Mouse (Mus musculus): ENCODE measurements at regions not wholly inside any gene's neighbourhood (a gene's known extent, or its start where the extent isn't known, plus 50 kb on each side); places are given as distances from the start of the nearest gene placed in this dataset.
"Not testable (repeated sequence)": the region's sequence is repeated elsewhere in the genome, so short reads cannot be mapped to it uniquely, and the experiment has no call there.

- DNase-seq (ENCODE audit: low spot score in 2 of 2): no peak
These were observed 51.4 kb upstream of the Dlx2 start for GRCm38 (mm10) chr2:71597956-71598355.

- peak in 1 of 2 experiments; percentile 15 for DNase-seq (ENCODE audit: low spot score in 2 of 2)
These were observed 51.8 kb upstream of the Dlx2 start for GRCm38 (mm10) chr2:71598368-71598767.

- peak; percentile 65 to 74 for DNase-seq (ENCODE audit: low spot score in 2 of 2)
These were observed 52.2 kb upstream of the Dlx2 start for GRCm38 (mm10) chr2:71598778-71599177.

GRCm38 (mm10) chr2:71600213-71600612 is 53.7 kb upstream of the Dlx2 start:
- DNase-seq (ENCODE audit: low spot score in 2 of 2): no peak

- no peak for DNase-seq (ENCODE audit: low spot score in 2 of 2)
These were observed 54.4 kb upstream of the Dlx2 start for GRCm38 (mm10) chr2:71600999-71601398.

GRCm38 (mm10) chr2:71603796-71604195 is 57.2 kb upstream of the Dlx2 start:
- not testable (repeated sequence) for DNase-seq (ENCODE audit: low spot score in 2 of 2)

GRCm38 (mm10) chr2:71605606-71606005 is 59.1 kb upstream of the Dlx2 start:
- no peak for DNase-seq (ENCODE audit: low spot score in 2 of 2)

GRCm38 (mm10) chr2:71607087-71607502 is 60.5 kb upstream of the Dlx2 start:
- DNase-seq (ENCODE audit: low spot score in 2 of 2): no peak

- no peak for DNase-seq (ENCODE audit: low spot score in 2 of 2)
These were observed 66.7 kb upstream of the Dlx2 start for GRCm38 (mm10) chr2:71613216-71613615.

- DNase-seq (ENCODE audit: low spot score in 2 of 2): no peak
These were observed 70.0 kb upstream of the Dlx2 start for GRCm38 (mm10) chr2:71616526-71616925.

- DNase-seq (ENCODE audit: low spot score in 2 of 2): no peak
These were observed 74.9 kb upstream of the Dlx2 start for GRCm38 (mm10) chr2:71621458-71621857.

GRCm38 (mm10) chr2:71622532-71623099 is 76.1 kb upstream of the Dlx2 start:
- DNase-seq (ENCODE audit: low spot score in 2 of 2): peak in 1 of 2 experiments; percentile 12

- no peak for DNase-seq (ENCODE audit: low spot score in 2 of 2)
These were observed 76.6 kb upstream of the Dlx2 start for GRCm38 (mm10) chr2:71623134-71623533.

- no peak for DNase-seq (ENCODE audit: low spot score in 2 of 2)
These were observed 78.8 kb upstream of the Dlx2 start for GRCm38 (mm10) chr2:71625298-71625902.

- peak in 1 of 2 experiments; percentile 29 for DNase-seq (ENCODE audit: low spot score in 2 of 2)
These were observed 79.8 kb upstream of the Dlx2 start for GRCm38 (mm10) chr2:71626404-71626803.

GRCm38 (mm10) chr2:71627097-71627755 is 80.7 kb upstream of the Dlx2 start:
- no peak for DNase-seq (ENCODE audit: low spot score in 2 of 2)

- no peak for DNase-seq (ENCODE audit: low spot score in 2 of 2)
These were observed 82.3 kb upstream of the Dlx2 start for GRCm38 (mm10) chr2:71628821-71629220.

GRCm38 (mm10) chr2:71629301-71630142 is 83.0 kb upstream of the Dlx2 start:
- no peak for DNase-seq (ENCODE audit: low spot score in 2 of 2)

- no peak for DNase-seq (ENCODE audit: low spot score in 2 of 2)
These were observed 83.5 kb upstream of the Dlx2 start for GRCm38 (mm10) chr2:71630143-71630463.

GRCm38 (mm10) chr2:71633471-71633870 is 86.9 kb upstream of the Dlx2 start:
- no peak for DNase-seq (ENCODE audit: low spot score in 2 of 2)

- DNase-seq (ENCODE audit: low spot score in 2 of 2): no peak
These were observed 87.9 kb upstream of the Dlx2 start for GRCm38 (mm10) chr2:71634471-71634870.

GRCm38 (mm10) chr2:71636134-71636533 is 89.6 kb upstream of the Dlx2 start:
- no peak for DNase-seq (ENCODE audit: low spot score in 2 of 2)
